Mouse (Mus musculus) erythroid progenitor cell, adult 5-6 weeks (primary cell): ENCODE results near the gene Prl2a1. TPM values are rescaled to one million over a fixed set of nuclear protein-coding genes. Genes with fewer than 3 reads are reported as not detected.
"Not testable (repeated sequence)": the region's sequence is repeated elsewhere in the genome, so short reads cannot be mapped to it uniquely, and the experiment has no call there.

ENCODE experiments used
- ATAC-seq: replicated peaks from 2 replicates; pipeline ENCODE4 v1.8.0; 2016; ENCODE audit warnings: moderate number of reproducible peaks, mild to moderate bottlenecking, moderate TSS enrichment, inconsistent platforms; ENCODE audit not compliant: poor library complexity, low FRiP score, severe bottlenecking
- total RNA-seq, 2 experiments: library from RNA; stranded (forward) in 1 of 2; stranded (reverse) in 1 of 2; fragments of 150-400 nt in 1 of 2; fragments of 186-747, 209-891 nt in 1 of 2; gene quantifications; 2 replicates each; pipeline versions ENCODE4 v1.2.3 to v1.2.4; 2015 to 2017; ENCODE audit warnings: low replicate concordance in 2 of 2

Gene Prl2a1
- total RNA-seq (2015; ENCODE audit: low replicate concordance) (not detected in 2 replicates), total RNA-seq (2017; ENCODE audit: low replicate concordance) (not detected in 2 replicates)

DNA sequence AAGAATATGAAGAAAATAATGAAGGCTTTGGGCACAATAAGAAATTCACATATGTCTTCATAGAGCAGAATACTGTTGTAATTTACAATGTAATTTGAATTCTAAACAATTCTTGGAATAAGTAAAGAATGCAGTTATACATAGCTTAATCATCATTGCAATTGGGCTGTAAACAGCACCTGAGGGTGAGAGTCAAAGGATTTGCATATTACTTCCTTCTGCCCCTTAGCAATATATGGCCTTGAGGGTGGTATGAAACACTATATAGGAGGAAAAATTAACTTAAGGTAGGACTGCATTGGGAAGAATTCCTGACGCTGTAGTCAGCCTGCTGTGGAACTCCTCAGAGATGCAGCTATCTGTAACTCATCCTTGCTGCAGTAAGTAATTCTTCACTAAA lies at the start of gene Prl2a1:
Prl2a1 (plus strand) TSS at position 301 of the 400 bp plus-strand sequence.
- no peak for ATAC-seq

DNA sequence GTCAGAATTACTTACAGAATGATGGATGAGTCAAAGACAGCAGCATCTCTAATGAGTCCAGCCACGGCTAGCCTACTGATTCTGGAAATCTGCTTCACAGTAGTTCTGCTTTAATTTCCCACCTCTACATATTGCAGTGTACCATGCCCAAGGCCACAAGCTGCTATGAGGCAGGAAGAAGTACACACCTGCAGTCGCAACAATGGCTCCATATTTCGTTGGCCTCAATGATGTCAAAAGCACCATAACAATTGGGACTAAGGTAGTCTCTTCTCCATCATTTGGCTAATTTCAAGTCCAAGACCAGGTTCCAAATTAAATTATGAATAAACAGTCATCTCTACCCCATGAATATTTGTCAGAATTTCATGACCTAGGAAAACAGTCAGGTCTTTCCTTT lies 20.8 kb upstream of the Prl2a1 start, which contains the start of gene Prl7c1:
Prl7c1 (minus strand) TSS at position 101 of the 400 bp plus-strand sequence.
- ATAC-seq, result not testable (repeated sequence)

DNA sequence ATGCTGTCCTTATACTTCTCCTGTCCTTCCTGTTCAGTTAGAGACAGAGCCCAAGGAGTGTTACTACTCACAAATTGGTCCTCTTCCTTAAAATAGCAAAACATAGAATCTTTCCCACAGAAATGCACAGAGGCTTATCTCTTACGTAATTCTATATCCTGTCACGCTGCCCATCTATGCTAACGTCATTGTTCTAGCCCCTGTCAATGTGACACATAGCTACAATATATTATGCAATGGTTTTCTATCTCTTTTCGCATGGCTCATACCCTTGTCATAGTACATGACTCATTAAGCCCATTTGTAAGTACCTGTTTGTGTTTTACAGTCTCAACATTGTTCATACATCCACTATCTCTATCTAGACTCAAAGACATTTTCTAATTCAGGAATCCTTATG lies 2.2 kb upstream of the Prl2a1 start:
- ATAC-seq, result no peak

DNA sequence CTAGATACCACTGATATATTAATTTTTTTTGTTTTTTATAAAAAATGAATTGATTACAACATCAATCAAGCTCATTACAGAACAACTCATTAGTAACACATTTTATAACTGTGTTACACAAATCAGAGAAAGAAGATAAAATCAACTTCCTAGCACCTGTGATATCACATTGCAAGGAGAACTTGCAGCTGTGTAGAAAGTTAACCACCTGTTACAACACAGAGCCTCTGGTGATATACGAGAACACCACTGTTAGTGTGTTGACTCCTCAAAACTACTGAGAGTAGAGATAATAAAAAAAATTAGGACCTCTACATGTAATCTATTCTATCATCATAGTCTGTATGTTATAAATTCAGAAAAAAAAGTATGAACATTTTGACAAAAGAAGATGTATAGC lies 1.3 kb downstream of the Prl2a1 start:
- no peak for ATAC-seq

DNA sequence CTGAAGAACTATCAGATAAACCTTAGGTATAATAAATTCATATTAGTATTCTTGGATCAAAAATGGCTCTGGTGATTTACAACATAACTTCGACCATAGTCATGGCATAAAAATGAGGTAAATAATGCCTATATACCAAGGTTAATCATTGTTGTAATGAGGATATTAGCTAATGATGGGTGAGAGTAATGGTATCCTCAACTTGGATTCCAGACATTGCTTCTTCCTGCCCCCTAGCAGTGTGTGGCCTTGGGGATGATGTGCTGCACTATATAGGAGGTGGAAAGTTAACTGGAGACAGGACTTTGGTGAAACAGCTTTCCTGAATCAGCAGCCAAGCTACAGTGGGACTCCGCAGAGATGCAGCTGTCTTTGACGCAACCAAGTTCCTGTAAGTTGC lies 47.6 kb downstream of the Prl2a1 start, which contains the start of gene Prl2c1:
Prl2c1 (plus strand) TSS at position 301 of the 400 bp plus-strand sequence.
- ATAC-seq, result no peak

Other genes with a start within 250 kb of the Prl2a1 start
- not detected in 2 replicates for gene Prl8a9, start 237.0 kb upstream of the Prl2a1 start, total RNA-seq (2015; ENCODE audit: low replicate concordance)
- gene Prl8a9, start 237.0 kb upstream of the Prl2a1 start, total RNA-seq (2017; ENCODE audit: low replicate concordance), result not detected in 2 replicates
- not detected in 2 replicates for gene Prl8a1, start 219.5 kb upstream of the Prl2a1 start, total RNA-seq (2015; ENCODE audit: low replicate concordance)
- gene Prl8a1, start 219.5 kb upstream of the Prl2a1 start, total RNA-seq (2017; ENCODE audit: low replicate concordance), result not detected in 2 replicates
- not detected in 2 replicates for gene Prl7b1, start 191.1 kb upstream of the Prl2a1 start, total RNA-seq (2015; ENCODE audit: low replicate concordance)
- not detected in 2 replicates for gene Prl7b1, start 191.1 kb upstream of the Prl2a1 start, total RNA-seq (2017; ENCODE audit: low replicate concordance)
- not detected in 2 replicates for gene Prl7a1, start 159.2 kb upstream of the Prl2a1 start, total RNA-seq (2015; ENCODE audit: low replicate concordance)
- not detected in 2 replicates for gene Prl7a1, start 159.2 kb upstream of the Prl2a1 start, total RNA-seq (2017; ENCODE audit: low replicate concordance)
- not detected in 2 replicates for gene Prl7a2, start 133.6 kb upstream of the Prl2a1 start, total RNA-seq (2015; ENCODE audit: low replicate concordance)
- gene Prl7a2, start 133.6 kb upstream of the Prl2a1 start, total RNA-seq (2017; ENCODE audit: low replicate concordance), result not detected in 2 replicates
- not detected in 2 replicates for gene Prl7d1, start 84.9 kb upstream of the Prl2a1 start, total RNA-seq (2015; ENCODE audit: low replicate concordance)
- not detected in 2 replicates for gene Prl7d1, start 84.9 kb upstream of the Prl2a1 start, total RNA-seq (2017; ENCODE audit: low replicate concordance)
- not detected in 2 replicates for gene Prl7c1, start 20.9 kb upstream of the Prl2a1 start, total RNA-seq (2015; ENCODE audit: low replicate concordance)
- not detected in 2 replicates for gene Prl7c1, start 20.9 kb upstream of the Prl2a1 start, total RNA-seq (2017; ENCODE audit: low replicate concordance)
- not detected in 2 replicates for gene Prl2c1, start 47.7 kb downstream of the Prl2a1 start, total RNA-seq (2015; ENCODE audit: low replicate concordance)
- gene Prl2c1, start 47.7 kb downstream of the Prl2a1 start, total RNA-seq (2017; ENCODE audit: low replicate concordance), result not detected in 2 replicates
- not detected in 2 replicates for gene Prl4a1, start 214.6 kb downstream of the Prl2a1 start, total RNA-seq (2015; ENCODE audit: low replicate concordance)
- gene Prl4a1, start 214.6 kb downstream of the Prl2a1 start, total RNA-seq (2017; ENCODE audit: low replicate concordance), result not detected in 2 replicates